Mouse (Mus musculus): Measurements from ENCODE around the gene Wwox.

- TF ChIP-seq CTCF (IDR thresholded peaks at IDR 0.05; ENCODE audit: control insufficient read depth, insufficient read depth, insufficient replicate concordance, low read depth, low read length) (no peak), POLR2A (IDR thresholded peaks at IDR 0.05; ENCODE audit: control insufficient read depth, low read depth, low read length) (no peak)
These were observed 249.3 kb downstream of the Wwox start for GRCm38 (mm10) chr8:114688732-114689131.
